Mouse (Mus musculus): ENCODE data around the gene Borcs5.

- TF ChIP-seq EP300 (IDR thresholded peaks at IDR 0.05; ENCODE audit: low read depth) (no peak), CTCF (IDR thresholded peaks at IDR 0.05; ENCODE audit: low read depth) (no peak)
These were observed 61.9 kb downstream of the Borcs5 start for GRCm38 (mm10) chr6:134701211-134701602.
